Mouse (Mus musculus): ENCODE measurements around the gene Btnl4.

Gene Btnl4

GRCm38 (mm10) chr17:34437606-34438005 is 39.5 kb downstream of the Btnl4 start:
- in situ Hi-C loops (cut with MseI, MboI) = loop anchor here in 1 of 2 experiments (5.0 kb wide), 1 partner anchor 120 kb away; no protein-coding TSS in a partner anchor

DNA sequence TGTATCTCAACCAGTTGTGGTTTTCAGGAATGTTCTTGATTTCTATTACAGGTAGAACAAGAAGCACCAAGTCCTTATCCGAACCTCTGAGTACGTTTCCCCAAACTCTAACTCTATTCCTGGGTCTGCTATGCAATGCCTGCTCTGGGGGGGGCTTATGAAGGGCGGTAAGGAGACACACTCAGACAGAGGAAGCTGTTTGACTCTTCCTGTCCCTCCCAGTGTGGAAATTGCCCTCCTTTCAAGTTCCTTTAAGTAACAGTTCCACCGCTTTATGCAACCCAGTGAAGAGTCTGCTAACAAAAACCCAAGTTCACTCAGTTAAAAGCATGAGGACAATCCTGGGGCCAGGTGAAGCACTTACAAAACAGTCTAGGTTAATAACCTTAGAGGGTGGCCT is 40.0 kb downstream of the Btnl4 start:
- in situ Hi-C loops (cut with MseI, MboI) = loop anchor here in 1 of 2 experiments (5.0 kb wide), 1 partner anchor 120 kb away; no protein-coding TSS in a partner anchor

GRCm38 (mm10) chr17:34427597-34427996 is 49.5 kb downstream of the Btnl4 start:
- in situ Hi-C loops (cut with MseI, MboI) = no loop called here

DNA sequence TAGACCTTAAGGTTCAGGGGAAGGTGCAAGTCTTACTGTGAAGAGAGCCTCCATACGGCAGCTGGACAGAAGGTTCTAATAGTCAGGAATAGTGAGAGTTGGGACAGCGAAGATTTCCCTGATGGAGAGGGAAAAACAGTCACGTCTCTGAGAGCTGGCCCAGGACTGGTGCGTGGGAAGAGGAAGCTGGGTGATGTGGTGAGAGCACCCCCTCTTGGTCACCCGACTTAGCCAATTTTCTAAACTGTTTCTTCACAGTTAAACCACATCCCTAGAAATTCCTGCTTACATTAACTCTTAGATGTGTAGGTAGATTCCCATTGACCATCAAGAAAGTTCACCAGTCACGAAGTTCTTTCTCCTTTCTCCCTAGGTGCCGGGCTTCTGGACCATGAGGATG is 57.1 kb downstream of the Btnl4 start:
- in situ Hi-C loops (cut with MseI, MboI) = no loop called here
